8 mouse cellular contexts compared by ENCODE assay signal in genomic region chr9:107570845-107571244, GRCm38 (mm10). TPM values are rescaled to one million over a fixed set of nuclear protein-coding genes. Genes with fewer than 3 reads are reported as not detected.
A peak's percentile ranks its signal among the peaks of the same experiment; 100 is the strongest.
DNase-seq lines count a peak whose midpoint lies in the region; ATAC-seq and TF ChIP-seq lines count a peak whose summit lies in the region.

No protein-coding gene starts in this region.

- WGBS in lung, embryonic 15.5 days = 74% methylated on average over 21 of the region's 21 CpGs
- WGBS in forebrain, embryonic 16.5 days = 94% methylated on average over 21 of the region's 21 CpGs
- WGBS in liver, embryonic 13.5 days (ENCODE audit: insufficient replicate concordance) = 31% methylated on average over 21 of the region's 21 CpGs
- 59% methylated on average over 21 of the region's 21 CpGs for WGBS in stomach, postnatal 0 days

- no peaks in the 10 kb centered on the region for H3K9me3 ChIP-seq in lung, embryonic 15.5 days
- H3K9me3 ChIP-seq in forebrain, embryonic 16.5 days (ENCODE audit: control insufficient read depth, low read length) = no peaks in the 10 kb centered on the region
- H3K9me3 ChIP-seq in liver, embryonic 13.5 days (replicated peaks) = no peaks in the 10 kb centered on the region
- H3K9me3 ChIP-seq in stomach, postnatal 0 days (ENCODE audit: control insufficient read depth, low read length) = no peaks in the 10 kb centered on the region

- no peak for TF ChIP-seq CTCF in stomach, postnatal 0 days (IDR thresholded peaks at IDR 0.05; ENCODE audit: low read depth)

- no peaks in the 10 kb centered on the region for H3K27me3 ChIP-seq in lung, embryonic 15.5 days
- no peaks in the 10 kb centered on the region for H3K27me3 ChIP-seq in forebrain, embryonic 16.5 days (replicated peaks; ENCODE audit: control insufficient read depth, insufficient read depth, low read length)
- no peaks in the 10 kb centered on the region for H3K27me3 ChIP-seq in liver, embryonic 13.5 days
- H3K27me3 ChIP-seq in stomach, postnatal 0 days (ENCODE audit: control insufficient read depth, insufficient read depth, low read length) = no peaks in the 10 kb centered on the region

- TF ChIP-seq EP300 in stomach, postnatal 0 days (optimal IDR thresholded peaks at IDR 0.05) = no peak

- peak overlapping the region; percentile 3; the same call in 1 of the 2 replicates for H3K27ac ChIP-seq in lung, embryonic 15.5 days
- no peak overlapping the region for H3K27ac ChIP-seq in forebrain, embryonic 16.5 days (ENCODE audit: low read length)
- peak overlapping the region; percentile 94 for H3K27ac ChIP-seq in liver, embryonic 13.5 days
- H3K27ac ChIP-seq in stomach, postnatal 0 days (replicated peaks) = peak overlapping the region; percentile 86

- H3K4me2 ChIP-seq in lung, embryonic 15.5 days = peak overlapping the region; percentile 73
- peak overlapping the region; percentile 95 for H3K4me2 ChIP-seq in forebrain, embryonic 16.5 days (ENCODE audit: low read length)
- H3K4me2 ChIP-seq in liver, embryonic 13.5 days = peak overlapping the region; percentile 92
- H3K4me2 ChIP-seq in stomach, postnatal 0 days (replicated peaks; ENCODE audit: low read depth) = peak overlapping the region; percentile 71

- H3K4me3 ChIP-seq in lung, embryonic 15.5 days = peak overlapping the region; percentile 73
- H3K4me3 ChIP-seq in forebrain, embryonic 16.5 days (replicated peaks; ENCODE audit: low read length) = no peak overlapping the region
- peak overlapping the region; percentile 86 for H3K4me3 ChIP-seq in liver, embryonic 13.5 days (replicated peaks)
- H3K4me3 ChIP-seq in stomach, postnatal 0 days (ENCODE audit: low read depth, low read length) = peak overlapping the region; percentile 76

- H3K4me1 ChIP-seq in lung, embryonic 15.5 days = peaks cover 48% of the 10 kb centered on the region
- peaks cover 38% of the 10 kb centered on the region for H3K4me1 ChIP-seq in forebrain, embryonic 16.5 days (replicated peaks; ENCODE audit: control insufficient read depth, insufficient read depth, low read length)
- H3K4me1 ChIP-seq in liver, embryonic 13.5 days (replicated peaks) = peaks cover 82% of the 10 kb centered on the region
- H3K4me1 ChIP-seq in stomach, postnatal 0 days (replicated peaks; ENCODE audit: control insufficient read depth, insufficient read depth) = peaks cover 11% of the 10 kb centered on the region

- ATAC-seq in lung, embryonic 15.5 days (ENCODE audit: borderline replicate concordance, extremely low read depth, low FRiP score, low TSS enrichment) = no peak
- ATAC-seq in forebrain, embryonic 16.5 days = no peak
- peak; percentile 68 for ATAC-seq in liver, embryonic 13.5 days (ENCODE audit: low read depth)
- ATAC-seq in stomach, postnatal 0 days (ENCODE audit: low FRiP score, low TSS enrichment) = 0 out of 2 replicates have a peak, but pooled peaks have one; percentile 3

- H3K9ac ChIP-seq in lung, embryonic 15.5 days = peak overlapping the region; percentile 66; the same call in 1 of the 2 replicates
- H3K9ac ChIP-seq in forebrain, embryonic 16.5 days (replicated peaks; ENCODE audit: low read depth, low read length) = peak overlapping the region; percentile 88; the same call in 1 of the 2 replicates
- H3K9ac ChIP-seq in liver, embryonic 13.5 days = peak overlapping the region; percentile 92
- 0 out of 2 replicates have a peak overlapping the region, but pooled peaks have one; percentile 82 for H3K9ac ChIP-seq in stomach, postnatal 0 days (ENCODE audit: low read length)

- H3K36me3 ChIP-seq in lung, embryonic 15.5 days = peaks cover 35% of the 10 kb centered on the region
- H3K36me3 ChIP-seq in forebrain, embryonic 16.5 days (ENCODE audit: control insufficient read depth, insufficient read depth) = peaks cover 27% of the 10 kb centered on the region
- peaks cover 40% of the 10 kb centered on the region for H3K36me3 ChIP-seq in liver, embryonic 13.5 days
- peaks cover 6% of the 10 kb centered on the region; the same call in 1 of the 2 replicates for H3K36me3 ChIP-seq in stomach, postnatal 0 days (ENCODE audit: control insufficient read depth, insufficient read depth, low read length)

- DNase-seq in lung, postnatal 36 days = no peak
- DNase-seq in liver, embryonic 13.5 days = peak; percentile 70
- peak; percentile 71 for DNase-seq in stomach, postnatal 0 days (ENCODE audit: low spot score)
- DNase-seq in urinary bladder, postnatal 25 days (ENCODE audit: low spot score) = no peak
- DNase-seq in kidney, adult 9 months = no peak
- DNase-seq in cerebellum, adult 11 months = no peak

RNA-seq across cellular contexts. Expression of gene Hyal2, which starts 3.1 kb away (rescaled TPM):
- 105 and 109 TPM in 2 replicates for polyA plus RNA-seq in lung, embryonic 15.5 days (2015; fragmentation: Nextera tagmentation; extraction: Ambion mirVana)
- polyA plus RNA-seq in forebrain, embryonic 16.5 days (2015; fragmentation: Nextera tagmentation; extraction: Ambion mirVana) = 69.7 and 74.5 TPM in 2 replicates
- 43.8 and 44.7 TPM in 2 replicates for polyA plus RNA-seq in liver, embryonic 13.5 days (2015; fragmentation: Nextera tagmentation; extraction: Ambion mirVana)
- polyA plus RNA-seq in stomach, postnatal 0 days (2015; fragmentation: Nextera tagmentation; extraction: Ambion mirVana) = 49.6 and 50.4 TPM in 2 replicates

RNA-seq across cellular contexts. Expression of gene Hyal1, which starts 5.9 kb away (rescaled TPM):
- polyA plus RNA-seq in lung, embryonic 15.5 days (2015; fragmentation: Nextera tagmentation; extraction: Ambion mirVana) = 8.4 and 9.6 TPM in 2 replicates
- polyA plus RNA-seq in forebrain, embryonic 16.5 days (2015; fragmentation: Nextera tagmentation; extraction: Ambion mirVana) = 6.9 and 7.2 TPM in 2 replicates
- 2.6 TPM in 2 replicates for polyA plus RNA-seq in liver, embryonic 13.5 days (2015; fragmentation: Nextera tagmentation; extraction: Ambion mirVana)
- 7.2 and 8.0 TPM in 2 replicates for polyA plus RNA-seq in stomach, postnatal 0 days (2015; fragmentation: Nextera tagmentation; extraction: Ambion mirVana)

RNA-seq across cellular contexts. Expression of gene Tusc2, which starts 7.8 kb away (rescaled TPM):
- polyA plus RNA-seq in lung, embryonic 15.5 days (2015; fragmentation: Nextera tagmentation; extraction: Ambion mirVana) = 37.7 and 39.7 TPM in 2 replicates
- 93.2 and 98.5 TPM in 2 replicates for polyA plus RNA-seq in forebrain, embryonic 16.5 days (2015; fragmentation: Nextera tagmentation; extraction: Ambion mirVana)
- polyA plus RNA-seq in liver, embryonic 13.5 days (2015; fragmentation: Nextera tagmentation; extraction: Ambion mirVana) = 40.1 and 44.6 TPM in 2 replicates
- polyA plus RNA-seq in stomach, postnatal 0 days (2015; fragmentation: Nextera tagmentation; extraction: Ambion mirVana) = 44.9 and 48.7 TPM in 2 replicates

RNA-seq across cellular contexts. Expression of gene Naa80, which starts 7.8 kb away (rescaled TPM):
- 18.2 and 18.6 TPM in 2 replicates for polyA plus RNA-seq in lung, embryonic 15.5 days (2015; fragmentation: Nextera tagmentation; extraction: Ambion mirVana)
- 16.2 and 16.9 TPM in 2 replicates for polyA plus RNA-seq in forebrain, embryonic 16.5 days (2015; fragmentation: Nextera tagmentation; extraction: Ambion mirVana)
- polyA plus RNA-seq in liver, embryonic 13.5 days (2015; fragmentation: Nextera tagmentation; extraction: Ambion mirVana) = 10.5 and 12.2 TPM in 2 replicates
- 13.3 and 14.7 TPM in 2 replicates for polyA plus RNA-seq in stomach, postnatal 0 days (2015; fragmentation: Nextera tagmentation; extraction: Ambion mirVana)

RNA-seq across cellular contexts. Expression of gene Hyal3, which starts 9.8 kb away (rescaled TPM):
- polyA plus RNA-seq in lung, embryonic 15.5 days (2015; fragmentation: Nextera tagmentation; extraction: Ambion mirVana) = 0.99 and 1.4 TPM in 2 replicates
- polyA plus RNA-seq in forebrain, embryonic 16.5 days (2015; fragmentation: Nextera tagmentation; extraction: Ambion mirVana) = 1.4 TPM in 2 replicates
- 0.82 and 1.2 TPM in 2 replicates for polyA plus RNA-seq in liver, embryonic 13.5 days (2015; fragmentation: Nextera tagmentation; extraction: Ambion mirVana)
- polyA plus RNA-seq in stomach, postnatal 0 days (2015; fragmentation: Nextera tagmentation; extraction: Ambion mirVana) = 1.3 and 1.4 TPM in 2 replicates

Comparison
In these comparisons a context has a peak if more than half of its experiments do, and no peak if none do; other contexts are left out.
1. ATAC-seq: peak in liver, embryonic 13.5 days (single experiment) and stomach, postnatal 0 days (single experiment); none in lung, embryonic 15.5 days (single experiment) and forebrain, embryonic 16.5 days (single experiment).
2. DNase-seq: peak in liver, embryonic 13.5 days (single experiment) and stomach, postnatal 0 days (single experiment); none in lung, postnatal 36 days (single experiment), urinary bladder, postnatal 25 days (single experiment), kidney, adult 9 months (single experiment) and cerebellum, adult 11 months (single experiment).
3. Peak in every context shown above with its lines, with median percentiles within 50 percentile points of each other: H3K4me2 ChIP-seq and H3K9ac ChIP-seq.